Mouse (Mus musculus): ENCODE results near the gene Cdx2. TPM values are rescaled to one million over a fixed set of nuclear protein-coding genes. Genes with fewer than 3 reads are reported as not detected.

The Cdx2 gene
- polyA plus RNA-seq, 1 experiment from 2014 or later: not detected

DNA sequence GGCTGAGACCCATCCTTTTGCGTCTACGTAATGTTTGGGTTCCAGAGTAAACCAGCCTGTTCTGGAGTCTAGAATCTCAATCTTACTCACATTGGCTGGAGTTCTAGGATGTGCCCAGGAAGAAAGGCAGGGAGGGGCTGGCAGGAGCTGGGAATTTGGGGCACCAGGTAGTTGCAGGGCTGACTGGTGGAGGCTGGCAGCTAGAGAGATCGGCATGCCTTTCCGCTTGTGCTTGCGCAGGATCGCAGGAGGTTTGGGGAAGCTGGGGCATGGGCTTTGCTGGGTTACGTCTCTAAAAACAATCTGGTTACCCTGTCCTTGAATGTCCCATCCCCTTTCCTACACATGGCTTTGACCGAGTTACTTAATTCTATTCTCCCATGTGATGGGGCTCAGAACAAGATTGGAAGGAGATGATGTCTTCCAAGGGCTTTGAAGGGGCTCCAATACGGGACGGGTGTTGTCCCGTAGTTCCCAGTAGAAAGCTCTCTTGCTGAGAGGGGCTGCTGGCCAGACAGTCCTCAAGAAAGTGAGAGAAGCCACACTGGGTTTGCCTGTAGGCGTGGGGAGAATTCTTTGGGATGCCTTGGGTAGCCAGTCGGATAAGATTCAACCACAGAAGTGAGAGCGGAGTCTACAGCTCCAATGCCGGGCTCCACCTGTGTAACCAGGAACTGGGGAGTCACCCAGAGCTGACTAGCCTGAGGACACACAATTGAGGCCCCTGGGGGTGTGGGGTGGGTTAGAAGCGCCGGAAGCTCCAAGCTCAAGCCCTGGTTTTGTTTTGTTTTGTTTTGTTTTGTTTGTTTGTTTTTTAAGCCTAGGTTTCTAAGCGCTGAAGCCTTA lies 30.1 kb downstream of the Cdx2 start:
- Histone ChIP-seq H3K9me3 (no peaks in the 10 kb centered on the region), H3K9ac (no peak overlapping the region), H3K4me3 (no peak overlapping the region), H3K27ac (no peak overlapping the region), H3K4me2 (replicated peaks) (no peak overlapping the region), H3K36me3 (no peaks in the 10 kb centered on the region), H3K27me3 (peaks cover 92% of the 10 kb centered on the region), H3K4me1 (no peaks in the 10 kb centered on the region)
- no peak for ATAC-seq (ENCODE audit: insufficient number of reproducible peaks, insufficient read depth, low FRiP score, low TSS enrichment)
- WGBS: under 1% methylated on average over 18 of the region's 18 CpGs

DNA sequence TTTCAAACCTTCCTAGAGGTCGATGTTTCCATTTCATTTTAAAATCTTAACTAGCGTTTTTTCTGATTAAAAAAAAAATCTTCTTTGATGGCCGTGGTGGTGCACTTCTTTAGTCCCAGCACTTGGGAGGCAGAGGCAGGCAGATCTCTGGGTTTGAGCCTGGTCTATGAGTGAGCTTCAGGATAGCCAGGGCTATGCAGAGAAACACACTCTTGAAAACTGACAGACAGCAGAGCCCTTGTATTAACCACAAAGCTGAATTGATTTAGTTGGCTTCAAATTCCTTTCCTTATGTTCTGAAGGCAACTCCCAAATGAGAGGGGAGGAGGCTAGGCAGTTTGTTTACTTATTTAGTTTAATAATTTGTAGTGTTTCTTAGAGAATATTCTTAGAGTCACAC lies 31.3 kb downstream of the Cdx2 start:
- Histone ChIP-seq H3K27me3 (peaks cover 93% of the 10 kb centered on the region), H3K36me3 (no peaks in the 10 kb centered on the region), H3K4me3 (no peak overlapping the region), H3K9ac (no peak overlapping the region), H3K27ac (no peak overlapping the region), H3K4me2 (replicated peaks) (no peak overlapping the region), H3K9me3 (no peaks in the 10 kb centered on the region), H3K4me1 (no peaks in the 10 kb centered on the region)
- 14% methylated on average over 3 of the region's 3 CpGs for WGBS
- ATAC-seq (ENCODE audit: insufficient number of reproducible peaks, insufficient read depth, low FRiP score, low TSS enrichment): no peak

DNA sequence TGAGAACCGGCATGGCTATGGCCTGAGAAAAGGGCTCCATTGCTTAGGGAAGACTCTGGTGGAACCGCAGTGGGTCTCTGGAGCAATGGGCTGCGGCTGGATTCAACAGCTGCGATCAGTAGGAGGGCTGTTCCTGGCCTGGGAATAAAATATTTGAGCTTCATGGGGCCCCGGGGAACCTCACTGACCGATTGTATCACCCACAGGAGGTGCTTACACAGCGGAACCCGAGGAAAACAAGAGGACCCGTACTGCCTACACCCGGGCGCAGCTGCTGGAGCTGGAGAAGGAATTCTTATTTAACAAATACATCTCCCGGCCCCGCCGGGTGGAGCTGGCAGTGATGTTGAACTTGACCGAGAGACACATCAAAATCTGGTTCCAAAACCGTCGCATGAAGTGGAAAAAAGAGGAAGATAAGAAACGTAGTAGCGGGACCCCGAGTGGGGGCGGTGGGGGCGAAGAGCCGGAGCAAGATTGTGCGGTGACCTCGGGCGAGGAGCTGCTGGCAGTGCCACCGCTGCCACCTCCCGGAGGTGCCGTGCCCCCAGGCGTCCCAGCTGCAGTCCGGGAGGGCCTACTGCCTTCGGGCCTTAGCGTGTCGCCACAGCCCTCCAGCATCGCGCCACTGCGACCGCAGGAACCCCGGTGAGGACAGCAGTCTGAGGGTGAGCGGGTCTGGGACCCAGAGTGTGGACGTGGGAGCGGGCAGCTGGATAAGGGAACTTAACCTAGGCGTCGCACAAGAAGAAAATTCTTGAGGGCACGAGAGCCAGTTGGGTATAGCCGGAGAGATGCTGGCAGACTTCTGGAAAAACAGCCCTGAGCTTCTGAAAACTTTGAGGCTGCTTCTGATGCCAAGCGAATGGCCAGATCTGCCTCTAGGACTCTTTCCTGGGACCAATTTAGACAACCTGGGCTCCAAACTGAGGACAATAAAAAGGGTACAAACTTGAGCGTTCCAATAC lies 32.6 kb downstream of the Cdx2 start:
- no peak overlapping the region for H3K27ac ChIP-seq
- H3K4me2 ChIP-seq (replicated peaks): no peak overlapping the region
- H3K9ac ChIP-seq: no peak overlapping the region
- no peaks in the 10 kb centered on the region for H3K36me3 ChIP-seq
- H3K27me3 ChIP-seq: peaks cover 95% of the 10 kb centered on the region
- H3K4me3 ChIP-seq: no peak overlapping the region
- ATAC-seq (ENCODE audit: insufficient number of reproducible peaks, insufficient read depth, low FRiP score, low TSS enrichment): no peak
- no peaks in the 10 kb centered on the region for H3K4me1 ChIP-seq
- no peaks in the 10 kb centered on the region for H3K9me3 ChIP-seq
- WGBS: 1% methylated on average over 48 of the region's 48 CpGs

DNA sequence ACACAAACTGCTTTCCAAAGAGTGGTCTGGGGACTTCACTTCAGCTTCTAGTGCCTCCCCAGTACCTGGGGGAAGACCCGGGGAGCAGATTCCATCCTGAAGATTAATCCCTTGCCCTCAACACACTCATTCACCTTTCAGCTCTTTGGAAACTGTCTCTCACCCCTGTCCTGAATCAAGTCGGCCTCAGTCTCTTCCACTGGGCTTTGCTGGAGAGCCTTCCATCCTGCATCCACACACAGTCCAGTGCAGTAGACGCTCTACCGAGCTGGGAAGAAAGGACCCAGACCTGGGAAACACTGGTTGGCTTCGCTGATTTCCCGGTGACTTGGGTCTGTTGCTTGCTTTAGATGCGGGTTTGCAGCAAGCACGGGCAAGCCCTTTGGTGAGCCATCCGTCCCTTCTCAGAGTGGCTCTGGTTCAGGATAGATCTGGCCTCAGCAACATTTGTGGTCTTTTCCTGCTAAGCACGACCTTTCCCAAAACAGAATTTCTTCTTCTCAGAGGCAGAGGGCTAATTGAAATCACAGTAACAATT lies 34.2 kb downstream of the Cdx2 start:
- no peaks in the 10 kb centered on the region for H3K9me3 ChIP-seq

DNA sequence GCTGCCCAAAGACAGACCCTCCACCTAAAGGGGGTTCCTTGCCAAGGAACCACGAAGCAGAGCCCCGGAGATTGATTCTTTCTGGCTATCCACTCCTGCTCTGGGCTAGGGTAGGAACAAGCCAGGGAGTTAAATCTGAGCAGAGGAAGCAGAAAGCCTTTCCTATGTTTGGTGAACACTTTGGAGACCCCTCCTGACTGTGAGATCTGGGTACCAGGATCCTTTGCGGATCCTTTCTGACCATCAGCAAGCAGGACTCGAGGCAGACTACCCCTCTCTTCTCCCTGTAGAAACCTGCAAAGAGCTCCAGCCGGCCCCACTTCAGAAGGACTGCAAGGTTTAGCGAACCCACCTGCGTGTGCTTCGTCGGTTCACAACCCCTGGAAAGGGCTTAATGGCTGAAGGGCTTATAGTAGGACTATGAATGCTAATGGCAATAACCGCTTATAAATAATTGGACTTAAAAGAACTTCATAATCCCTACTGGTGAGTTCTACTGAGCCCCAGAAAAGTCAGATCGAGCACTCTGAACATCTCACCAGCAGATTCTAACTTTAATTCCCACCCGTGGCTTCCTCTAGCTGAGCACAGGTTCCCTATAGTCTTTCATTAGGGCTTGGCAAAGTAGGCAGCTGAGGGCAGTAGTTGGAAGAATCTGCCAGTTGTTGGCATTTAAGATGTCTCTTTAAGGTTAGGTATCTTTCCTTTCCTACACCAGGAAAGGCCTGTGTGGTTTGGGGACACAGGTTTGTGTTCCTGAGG lies 34.8 kb downstream of the Cdx2 start:
- Histone ChIP-seq H3K9ac (no peak overlapping the region), H3K9me3 (no peaks in the 10 kb centered on the region), H3K36me3 (no peaks in the 10 kb centered on the region), H3K4me3 (no peak overlapping the region), H3K27me3 (peaks cover 95% of the 10 kb centered on the region), H3K4me1 (no peaks in the 10 kb centered on the region), H3K4me2 (replicated peaks) (no peak overlapping the region), H3K27ac (no peak overlapping the region)
- ATAC-seq (ENCODE audit: insufficient number of reproducible peaks, insufficient read depth, low FRiP score, low TSS enrichment): no peak
- 4% methylated on average over 12 of the region's 12 CpGs for WGBS

More for the DNA sequence above, 34.2 kb downstream of the Cdx2 start:
- ATAC-seq (ENCODE audit: insufficient number of reproducible peaks, insufficient read depth, low FRiP score, low TSS enrichment): no peak
- Histone ChIP-seq H3K27me3 (peaks cover 95% of the 10 kb centered on the region), H3K9ac (no peak overlapping the region), H3K4me1 (no peaks in the 10 kb centered on the region), H3K4me2 (replicated peaks) (no peak overlapping the region), H3K27ac (no peak overlapping the region), H3K36me3 (no peaks in the 10 kb centered on the region), H3K4me3 (no peak overlapping the region)
- 1% methylated on average over 10 of the region's 10 CpGs for WGBS

DNA sequence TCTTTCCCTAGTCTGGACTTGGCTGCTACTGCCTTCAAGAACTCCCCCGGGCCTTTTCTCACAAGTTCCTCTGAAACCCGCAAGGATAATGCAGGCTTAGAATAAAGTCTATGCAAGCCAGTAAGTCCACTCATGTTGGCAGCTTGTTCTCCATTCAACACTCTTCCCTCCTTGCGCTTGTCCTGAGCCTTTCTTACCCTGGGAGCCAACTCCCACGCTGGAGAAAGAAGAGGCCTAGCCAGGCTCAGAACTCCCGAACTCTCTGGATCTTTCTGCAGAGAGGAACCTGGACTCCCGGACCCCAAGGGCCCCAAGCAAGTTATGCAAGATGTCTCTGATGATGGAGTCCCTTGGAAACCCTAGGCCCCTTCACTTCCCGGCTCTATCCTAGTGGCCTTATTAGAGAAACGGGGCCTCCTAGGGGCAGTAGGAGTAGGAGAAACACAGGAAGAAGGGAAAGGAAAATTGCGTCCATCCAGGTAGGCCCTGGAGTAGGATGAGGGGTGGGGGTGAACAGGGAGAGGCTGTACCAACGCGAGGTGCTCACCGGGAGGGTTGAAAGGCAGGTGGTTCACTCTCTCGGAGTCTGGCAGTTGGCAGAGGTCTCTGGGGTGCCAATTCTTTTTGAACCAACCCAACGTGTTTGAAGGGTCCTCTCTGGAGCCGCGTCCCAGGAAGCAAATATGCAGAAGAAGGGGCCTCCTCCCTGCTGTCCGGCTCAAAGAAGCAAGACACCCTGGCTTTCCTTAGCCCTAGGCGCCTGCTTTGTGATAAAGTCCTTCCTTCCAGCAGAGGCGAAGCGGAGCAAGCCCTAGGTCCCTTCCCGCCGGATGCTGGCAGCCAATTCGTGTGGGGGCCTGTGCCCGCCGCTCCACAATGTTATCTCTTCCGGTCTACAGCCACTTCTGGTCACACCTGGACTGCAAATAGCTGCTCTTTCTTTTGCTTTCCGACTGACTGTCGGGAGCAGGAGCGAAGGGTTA lies 36.1 kb downstream of the Cdx2 start:
- ATAC-seq (ENCODE audit: insufficient number of reproducible peaks, insufficient read depth, low FRiP score, low TSS enrichment): no peak
- no peaks in the 10 kb centered on the region for H3K9me3 ChIP-seq
- no peak overlapping the region for H3K27ac ChIP-seq
- 1% methylated on average over 29 of the region's 29 CpGs for whole genome bisulfite sequencing
- H3K9ac ChIP-seq: no peak overlapping the region
- no peak overlapping the region for H3K4me3 ChIP-seq
- no peaks in the 10 kb centered on the region for H3K36me3 ChIP-seq
- H3K4me2 ChIP-seq (replicated peaks): no peak overlapping the region
- no peaks in the 10 kb centered on the region for H3K4me1 ChIP-seq
- peaks cover 95% of the 10 kb centered on the region for H3K27me3 ChIP-seq

DNA sequence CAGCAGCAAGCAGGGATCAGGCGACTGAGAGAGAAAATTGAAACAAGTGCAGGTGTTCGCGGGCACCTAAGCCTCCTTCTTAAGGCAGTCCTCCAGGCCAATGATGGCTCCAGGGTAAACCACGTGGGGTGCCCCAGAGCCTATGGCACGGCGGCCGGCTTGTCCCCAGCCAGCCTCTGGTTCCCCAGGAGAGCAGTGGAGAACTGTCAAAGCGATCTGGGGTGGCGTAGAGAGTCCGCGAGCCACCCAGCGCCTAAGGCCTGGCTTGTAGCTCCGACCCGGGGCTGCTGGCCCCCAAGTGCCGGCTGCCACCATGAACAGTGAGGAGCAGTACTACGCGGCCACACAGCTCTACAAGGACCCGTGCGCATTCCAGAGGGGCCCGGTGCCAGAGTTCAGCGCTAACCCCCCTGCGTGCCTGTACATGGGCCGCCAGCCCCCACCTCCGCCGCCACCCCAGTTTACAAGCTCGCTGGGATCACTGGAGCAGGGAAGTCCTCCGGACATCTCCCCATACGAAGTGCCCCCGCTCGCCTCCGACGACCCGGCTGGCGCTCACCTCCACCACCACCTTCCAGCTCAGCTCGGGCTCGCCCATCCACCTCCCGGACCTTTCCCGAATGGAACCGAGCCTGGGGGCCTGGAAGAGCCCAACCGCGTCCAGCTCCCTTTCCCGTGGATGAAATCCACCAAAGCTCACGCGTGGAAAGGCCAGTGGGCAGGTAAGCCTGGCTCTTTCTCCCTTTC lies 37.0 kb downstream of the Cdx2 start, which contains the start of gene Pdx1:
TSS of gene Pdx1 (plus strand) at position 34 of the 747 bp plus-strand sequence.
- Histone ChIP-seq H3K27me3 (peaks cover 95% of the 10 kb centered on the region), H3K4me1 (no peaks in the 10 kb centered on the region), H3K9me3 (no peaks in the 10 kb centered on the region), H3K4me3 (no peak within 1 kb of the TSS), H3K27ac (no peak within 1 kb of the TSS), H3K36me3 (no peaks in the 10 kb centered on the region), H3K4me2 (replicated peaks) (no peak within 1 kb of the TSS), H3K9ac (no peak within 1 kb of the TSS)
- WGBS: 0% methylated on average over 44 of the region's 44 CpGs
- ATAC-seq (ENCODE audit: insufficient number of reproducible peaks, insufficient read depth, low FRiP score, low TSS enrichment): 0 out of 2 replicates have a peak, but pooled peaks have one; percentile 47

DNA sequence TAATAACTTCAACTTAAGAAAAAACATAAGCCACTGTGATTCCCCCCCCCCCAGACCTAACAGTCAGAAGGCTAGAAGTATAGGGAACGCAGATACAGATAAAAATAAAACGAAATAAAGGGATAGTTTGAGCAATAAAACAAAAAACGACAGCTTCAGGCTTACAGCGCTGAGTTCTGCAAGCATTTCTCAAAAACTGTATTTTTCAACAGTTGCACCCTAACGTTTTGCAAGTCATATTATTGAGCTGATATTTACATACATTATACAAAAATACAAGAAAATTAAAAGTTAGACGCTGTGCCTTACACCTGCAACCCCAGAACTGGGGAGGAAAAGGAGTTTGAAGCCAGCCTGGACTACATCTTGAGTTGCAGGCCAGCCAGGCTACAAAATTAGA lies 37.7 kb downstream of the Cdx2 start:
- Histone ChIP-seq H3K4me2 (replicated peaks) (no peak overlapping the region), H3K36me3 (no peaks in the 10 kb centered on the region), H3K27ac (no peak overlapping the region), H3K4me1 (no peaks in the 10 kb centered on the region), H3K9me3 (no peaks in the 10 kb centered on the region), H3K27me3 (peaks cover 93% of the 10 kb centered on the region), H3K9ac (no peak overlapping the region), H3K4me3 (no peak overlapping the region)
- WGBS: 5% methylated on average over 6 of the region's 6 CpGs
- no peak for ATAC-seq (ENCODE audit: insufficient number of reproducible peaks, insufficient read depth, low FRiP score, low TSS enrichment)

DNA sequence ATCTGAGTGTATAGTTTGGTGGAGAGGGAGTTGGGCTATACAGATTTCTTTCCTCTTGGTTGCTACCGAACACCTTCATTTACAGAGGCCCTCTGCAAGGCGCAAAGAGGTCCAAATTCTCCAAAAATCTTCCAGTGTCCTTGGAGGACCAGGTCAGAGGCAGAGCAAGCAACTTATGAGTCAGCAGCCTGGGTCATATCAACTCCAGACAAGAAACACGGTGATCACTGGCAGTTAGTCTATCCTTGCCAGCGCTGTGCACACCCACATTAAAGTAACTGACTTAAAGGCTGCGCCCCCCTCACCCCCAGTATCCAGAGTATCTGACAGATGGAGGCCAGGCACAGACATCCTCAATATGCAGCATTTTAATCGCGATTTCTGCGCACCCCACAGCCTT lies 38.3 kb downstream of the Cdx2 start:
- Histone ChIP-seq H3K36me3 (no peaks in the 10 kb centered on the region), H3K4me1 (no peaks in the 10 kb centered on the region), H3K9me3 (no peaks in the 10 kb centered on the region), H3K27me3 (peaks cover 93% of the 10 kb centered on the region), H3K27ac (no peak overlapping the region), H3K4me2 (replicated peaks) (no peak overlapping the region), H3K4me3 (no peak overlapping the region), H3K9ac (no peak overlapping the region)
- no peak for ATAC-seq (ENCODE audit: insufficient number of reproducible peaks, insufficient read depth, low FRiP score, low TSS enrichment)
- 4% methylated on average over 8 of the region's 8 CpGs for WGBS

DNA sequence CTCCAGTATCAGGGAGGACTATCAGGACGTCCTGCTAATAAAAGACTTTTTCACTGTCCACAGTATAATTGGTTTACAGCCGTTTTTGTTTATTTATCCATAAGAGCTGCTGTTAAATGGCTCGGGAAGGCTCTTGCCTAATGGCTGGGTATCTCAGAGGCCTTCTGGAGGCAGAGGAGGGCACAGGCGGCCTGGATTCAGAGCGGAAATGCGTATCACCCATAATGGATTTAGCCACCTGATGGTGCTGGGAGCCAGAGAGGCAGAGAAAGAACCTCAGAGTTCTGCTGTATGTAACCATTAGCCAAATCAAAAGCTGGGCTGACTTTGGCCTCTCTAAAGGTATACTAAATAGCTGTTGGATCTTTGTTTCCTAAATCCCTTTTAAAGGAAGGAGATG lies 39.6 kb downstream of the Cdx2 start:
- Histone ChIP-seq H3K36me3 (no peaks in the 10 kb centered on the region), H3K9me3 (no peaks in the 10 kb centered on the region), H3K4me3 (no peak overlapping the region), H3K27me3 (peaks cover 86% of the 10 kb centered on the region), H3K9ac (no peak overlapping the region), H3K27ac (no peak overlapping the region), H3K4me1 (no peaks in the 10 kb centered on the region), H3K4me2 (replicated peaks) (no peak overlapping the region)
- ATAC-seq (ENCODE audit: insufficient number of reproducible peaks, insufficient read depth, low FRiP score, low TSS enrichment): no peak
- WGBS: 9% methylated on average over 6 of the region's 6 CpGs
